Mouse (Mus musculus): Measurements from ENCODE around the gene Fxn. TPM values are rescaled to one million over a fixed set of nuclear protein-coding genes. Genes with fewer than 3 reads are reported as not detected.
A peak's percentile ranks its signal among the peaks of the same experiment; 100 is the strongest.

Gene Fxn
- polyA plus RNA-seq, 1 experiment, result not detected

DNA sequence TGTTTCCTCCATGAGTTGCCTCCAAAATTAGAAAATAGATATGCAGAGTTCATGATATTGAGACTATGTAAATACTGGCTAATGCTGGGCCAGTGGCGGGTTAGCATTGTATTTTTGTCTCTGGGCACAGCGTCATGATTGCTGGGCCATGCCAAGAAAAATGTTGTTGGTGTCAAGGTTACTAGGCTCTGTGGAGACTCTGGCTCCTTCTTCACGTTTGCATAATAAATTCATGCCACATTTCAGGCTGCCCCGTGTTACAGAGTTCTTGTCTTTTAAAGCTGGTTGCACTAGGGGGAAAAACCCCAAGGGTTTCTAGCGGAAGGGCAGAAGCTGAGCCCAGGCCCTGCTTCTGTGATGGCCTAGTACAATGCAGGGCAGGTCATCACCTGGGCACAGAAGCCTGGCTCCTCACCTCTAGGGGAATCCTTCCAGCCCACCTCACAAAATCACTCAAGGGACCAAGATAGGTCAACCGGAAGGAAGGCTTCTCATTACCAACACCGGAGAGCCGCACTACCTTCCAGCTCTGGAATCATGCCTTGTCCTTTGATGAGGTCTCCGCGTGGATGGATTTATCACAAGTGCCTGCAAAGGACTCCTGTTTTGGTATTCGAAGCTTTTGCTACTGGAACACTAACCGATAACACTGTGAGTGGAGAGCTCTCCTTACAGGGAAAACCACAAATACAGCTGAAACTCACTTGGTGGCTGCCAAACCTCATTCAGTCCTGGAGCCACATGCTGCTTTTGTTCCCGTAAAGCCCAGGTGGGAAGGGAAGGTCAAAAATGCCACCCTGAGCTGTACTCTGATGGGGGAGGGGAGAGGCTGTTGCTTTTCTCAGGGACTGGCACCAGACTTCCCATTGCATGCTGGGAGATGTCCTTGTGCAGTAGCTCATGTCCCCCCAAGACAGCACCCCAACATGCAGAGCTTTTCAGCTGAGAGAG lies 27.1 kb upstream of the Fxn start:
- 62% methylated on average over 13 of the region's 13 CpGs for WGBS
- H3K27ac ChIP-seq (ENCODE audit: insufficient read depth, low read depth, low read length), result peak overlapping the region; percentile 35; the same call in 1 of the 2 replicates

DNA sequence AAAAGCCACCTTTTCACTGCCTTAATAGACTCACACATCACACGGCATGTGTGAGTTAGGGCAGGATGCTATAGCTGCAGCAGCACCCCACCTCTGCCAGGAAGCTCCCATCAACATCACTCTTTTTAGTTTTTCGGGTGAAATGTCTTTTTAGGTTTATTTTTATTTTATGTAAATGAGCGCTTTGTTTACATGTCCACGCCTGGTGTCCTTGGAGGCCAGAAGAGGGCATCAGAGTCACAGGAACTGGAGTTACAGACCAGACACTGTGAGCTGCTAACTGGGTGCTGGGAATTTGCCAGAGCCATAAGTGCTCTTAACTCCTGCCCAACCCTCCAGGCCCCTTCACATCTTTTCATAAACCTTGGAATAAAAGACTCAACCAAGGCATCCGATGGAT lies 25.9 kb upstream of the Fxn start:
- H3K27ac ChIP-seq (ENCODE audit: insufficient read depth, low read depth, low read length), result no peak overlapping the region
- TF ChIP-seq POLR2A (IDR thresholded peaks at IDR 0.05; ENCODE audit: insufficient read depth, low read depth, low read length) (no peak), CTCF (IDR thresholded peaks at IDR 0.05; ENCODE audit: insufficient read depth, low read depth, low read length) (no peak)
- WGBS, result 94% methylated on average over 5 of the region's 5 CpGs
- peaks cover 8% of the 10 kb centered on the region for H3K4me1 ChIP-seq (ENCODE audit: control insufficient read depth, insufficient read depth, low read length)
- H3K4me3 ChIP-seq (ENCODE audit: insufficient read depth, low read depth, low read length), result no peak overlapping the region

More for the DNA sequence above, 27.1 kb upstream of the Fxn start:
- TF ChIP-seq POLR2A (IDR thresholded peaks at IDR 0.05; ENCODE audit: insufficient read depth, low read depth, low read length), result no peak
- no peak for TF ChIP-seq CTCF (IDR thresholded peaks at IDR 0.05; ENCODE audit: insufficient read depth, low read depth, low read length)
- Histone ChIP-seq H3K4me3 (ENCODE audit: insufficient read depth, low read depth, low read length) (no peak overlapping the region), H3K4me1 (ENCODE audit: control insufficient read depth, insufficient read depth, low read length) (peaks cover 8% of the 10 kb centered on the region)

DNA sequence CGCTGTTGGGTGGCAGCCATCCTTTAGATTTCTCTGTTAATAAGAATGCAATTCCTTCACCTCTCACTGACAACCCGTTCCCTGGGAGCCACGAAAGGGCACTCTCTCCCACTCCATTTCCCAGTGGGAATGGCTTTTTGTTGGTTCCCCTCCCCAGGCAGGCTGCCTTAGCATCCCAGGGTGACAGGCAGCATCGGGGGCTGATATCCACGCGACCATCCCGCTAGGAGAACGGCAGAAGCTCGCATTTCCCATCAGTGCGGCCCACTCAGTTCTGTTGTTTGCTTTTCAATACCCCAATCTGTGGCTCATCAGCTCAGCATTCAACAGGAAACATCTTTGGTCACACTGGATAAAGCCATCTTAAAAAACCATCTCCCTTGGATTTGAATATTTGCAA lies 21.8 kb upstream of the Fxn start:
- Histone ChIP-seq H3K4me3 (ENCODE audit: insufficient read depth, low read depth, low read length) (no peak overlapping the region), H3K4me1 (ENCODE audit: control insufficient read depth, insufficient read depth, low read length) (no peaks in the 10 kb centered on the region), H3K27ac (ENCODE audit: insufficient read depth, low read depth, low read length) (no peak overlapping the region)
- TF ChIP-seq POLR2A (IDR thresholded peaks at IDR 0.05; ENCODE audit: insufficient read depth, low read depth, low read length) (no peak), CTCF (IDR thresholded peaks at IDR 0.05; ENCODE audit: insufficient read depth, low read depth, low read length) (no peak)
- WGBS, result 73% methylated on average over 10 of the region's 10 CpGs

DNA sequence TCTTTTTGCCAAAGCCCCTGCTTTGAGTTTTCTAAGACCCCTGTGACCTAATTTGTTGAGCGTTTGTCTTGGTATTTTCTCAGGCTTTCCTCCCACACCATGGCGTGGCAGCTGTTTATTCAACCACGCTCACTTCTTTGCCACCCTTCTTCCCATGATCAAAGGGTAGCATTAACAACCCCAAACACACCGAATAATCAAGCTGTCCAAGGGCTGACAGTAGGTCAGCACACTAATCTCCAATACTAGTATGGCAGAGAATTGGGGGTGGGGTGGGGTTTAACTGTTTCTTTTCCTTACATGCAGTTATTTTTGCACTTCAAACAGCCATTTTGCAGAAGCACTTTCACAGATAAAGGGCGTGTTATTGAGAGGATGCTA lies 21.4 kb upstream of the Fxn start:
- TF ChIP-seq CTCF (IDR thresholded peaks at IDR 0.05; ENCODE audit: insufficient read depth, low read depth, low read length) (no peak), POLR2A (IDR thresholded peaks at IDR 0.05; ENCODE audit: insufficient read depth, low read depth, low read length) (no peak)
- WGBS, result 30% methylated on average over 5 of the region's 5 CpGs
- H3K4me3 ChIP-seq (ENCODE audit: insufficient read depth, low read depth, low read length), result no peak overlapping the region
- H3K27ac ChIP-seq (ENCODE audit: insufficient read depth, low read depth, low read length), result no peak overlapping the region
- no peaks in the 10 kb centered on the region for H3K4me1 ChIP-seq (ENCODE audit: control insufficient read depth, insufficient read depth, low read length)

DNA sequence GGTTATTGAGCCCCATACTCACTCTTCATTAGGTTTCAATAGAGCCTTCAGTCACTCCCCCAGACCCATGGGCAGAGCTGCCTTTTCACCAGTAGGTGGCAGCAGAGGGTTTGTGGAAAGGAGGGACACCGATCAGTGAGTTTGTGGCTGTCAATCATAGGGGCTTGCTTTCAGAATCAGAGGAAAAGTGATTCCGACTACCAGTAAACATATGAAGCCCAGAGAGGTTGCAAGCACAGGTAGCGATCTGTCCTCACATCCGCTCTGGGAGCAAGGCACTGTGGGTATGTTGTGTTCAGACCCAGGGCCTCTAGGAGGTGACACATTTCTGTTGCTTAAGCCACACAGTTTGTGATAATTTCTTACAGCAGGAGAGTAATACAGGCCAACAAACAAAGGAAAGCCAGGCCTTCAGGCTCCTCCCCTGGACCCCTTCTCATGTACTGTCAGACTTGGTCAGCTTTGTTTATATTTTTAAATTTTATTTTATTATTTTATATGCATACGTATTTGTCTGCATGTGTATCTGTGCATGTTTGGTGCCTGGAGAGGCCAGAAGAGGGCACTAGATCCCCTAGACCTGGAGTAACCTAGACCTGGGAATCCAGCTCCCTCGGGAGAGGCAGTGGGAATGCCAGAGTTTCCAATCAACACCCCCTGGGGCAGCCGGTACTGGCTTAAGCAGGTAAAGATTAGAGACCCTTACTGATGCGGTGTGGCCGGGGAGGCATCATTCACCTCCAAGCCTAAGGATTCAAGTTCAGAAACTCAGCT lies 20.8 kb upstream of the Fxn start:
- WGBS, result 7% methylated on average over 9 of the region's 9 CpGs
- H3K4me3 ChIP-seq (ENCODE audit: insufficient read depth, low read depth, low read length), result peak overlapping the region; percentile 26; the same call in 1 of the 2 replicates
- H3K4me1 ChIP-seq (ENCODE audit: control insufficient read depth, insufficient read depth, low read length), result no peaks in the 10 kb centered on the region
- TF ChIP-seq CTCF (IDR thresholded peaks at IDR 0.05; ENCODE audit: insufficient read depth, low read depth, low read length) (peak; percentile 41), POLR2A (IDR thresholded peaks at IDR 0.05; ENCODE audit: insufficient read depth, low read depth, low read length) (no peak)
- no peak overlapping the region for H3K27ac ChIP-seq (ENCODE audit: insufficient read depth, low read depth, low read length)

DNA sequence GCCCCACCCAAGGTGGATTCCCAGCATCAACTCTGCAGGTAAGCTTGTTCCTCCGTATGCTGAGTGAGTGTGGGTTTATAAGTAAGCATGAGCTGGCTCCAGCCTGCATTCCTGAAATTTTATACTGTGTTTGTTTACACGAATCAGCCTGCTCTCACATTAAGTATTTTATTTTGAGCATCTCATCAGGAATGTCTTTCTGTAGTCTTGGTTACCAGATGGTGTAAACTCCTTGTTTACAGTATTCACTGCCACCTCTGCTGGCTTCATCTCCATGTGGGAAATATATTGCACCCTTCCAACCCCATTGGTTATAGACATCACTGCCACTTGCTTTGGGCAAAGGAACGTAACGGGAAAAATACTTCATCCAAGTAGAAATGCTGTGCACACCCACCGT lies 13.1 kb upstream of the Fxn start:
- TF ChIP-seq POLR2A (IDR thresholded peaks at IDR 0.05; ENCODE audit: insufficient read depth, low read depth, low read length), result no peak
- Histone ChIP-seq H3K4me1 (ENCODE audit: control insufficient read depth, insufficient read depth, low read length) (0 out of 2 replicates have a peak, but pooled peaks cover 2% of the 10 kb centered on the region), H3K27ac (ENCODE audit: insufficient read depth, low read depth, low read length) (no peak overlapping the region), H3K4me3 (ENCODE audit: insufficient read depth, low read depth, low read length) (no peak overlapping the region)
- WGBS, result 63% methylated on average over 5 of the region's 5 CpGs

DNA sequence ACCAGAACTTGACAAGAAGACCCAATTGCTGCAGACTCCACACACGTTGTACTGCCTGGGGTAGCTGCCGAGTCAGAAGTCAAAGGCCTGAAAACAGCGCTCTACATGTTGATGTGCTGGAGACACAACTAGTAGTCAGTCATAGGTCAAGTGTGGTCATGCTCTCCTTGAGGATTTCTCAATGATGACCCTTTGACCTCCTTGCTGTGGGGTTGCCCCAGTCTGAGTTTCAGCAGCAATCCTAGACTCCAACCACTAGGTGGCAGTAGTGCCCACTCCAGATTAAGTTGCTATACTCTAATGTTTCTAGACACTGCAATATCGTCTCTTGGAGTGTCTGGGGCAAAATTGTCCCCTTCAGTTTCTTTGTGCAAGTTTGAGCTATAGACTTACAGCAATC lies 3.8 kb upstream of the Fxn start:
- no peak overlapping the region for H3K4me3 ChIP-seq (ENCODE audit: insufficient read depth, low read depth, low read length)
- no peak for TF ChIP-seq POLR2A (IDR thresholded peaks at IDR 0.05; ENCODE audit: insufficient read depth, low read depth, low read length)
- TF ChIP-seq CTCF (IDR thresholded peaks at IDR 0.05; ENCODE audit: insufficient read depth, low read depth, low read length), result 0 out of 2 replicates have a peak, but pooled peaks have one; percentile 14
- WGBS, result 62% methylated on average over 4 of the region's 4 CpGs

DNA sequence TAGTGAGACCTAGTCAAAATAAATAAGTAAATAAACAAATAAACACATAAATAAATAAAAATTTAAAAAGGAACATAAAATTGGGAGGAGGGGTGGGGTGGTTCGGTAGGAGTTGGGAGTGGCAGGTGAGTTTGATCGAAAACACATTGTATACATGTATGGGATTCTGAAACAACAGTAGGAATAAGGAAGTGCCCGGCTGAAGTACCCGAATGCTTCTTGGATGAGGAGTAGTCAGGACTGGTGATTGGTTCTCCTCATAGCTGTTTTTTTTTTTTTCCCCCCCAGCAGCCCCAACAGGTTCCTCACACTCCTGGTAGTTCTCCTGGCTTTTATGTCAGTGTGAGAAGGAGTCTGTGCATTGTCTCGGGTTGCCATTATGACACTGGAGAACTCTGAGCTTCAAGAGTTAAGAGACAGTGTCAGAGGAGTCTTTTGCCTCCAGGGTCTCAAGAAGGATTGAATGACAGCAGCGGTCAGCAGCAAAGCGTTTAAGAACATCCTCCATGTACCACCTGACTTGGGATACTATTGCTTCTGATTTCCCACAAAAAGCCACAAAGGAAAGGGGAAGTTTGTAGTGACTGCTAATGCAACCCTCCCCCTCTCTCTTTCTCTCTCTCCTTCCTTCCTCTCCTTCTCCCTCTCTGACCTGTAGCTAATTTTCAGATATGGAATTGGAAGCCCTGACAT lies 1.0 kb upstream of the Fxn start:
- no peak for TF ChIP-seq CTCF (IDR thresholded peaks at IDR 0.05; ENCODE audit: insufficient read depth, low read depth, low read length)
- TF ChIP-seq POLR2A (IDR thresholded peaks at IDR 0.05; ENCODE audit: insufficient read depth, low read depth, low read length), result no peak
- Histone ChIP-seq H3K27ac (ENCODE audit: insufficient read depth, low read depth, low read length) (no peak overlapping the region), H3K4me3 (ENCODE audit: insufficient read depth, low read depth, low read length) (no peak overlapping the region), H3K4me1 (ENCODE audit: control insufficient read depth, insufficient read depth, low read length) (no peaks in the 10 kb centered on the region)
- WGBS, result 70% methylated on average over 7 of the region's 7 CpGs

More for the DNA sequence above, 3.8 kb upstream of the Fxn start:
- H3K27ac ChIP-seq (ENCODE audit: insufficient read depth, low read depth, low read length), result no peak overlapping the region
- H3K4me1 ChIP-seq (ENCODE audit: control insufficient read depth, insufficient read depth, low read length), result 0 out of 2 replicates have a peak, but pooled peaks cover 3% of the 10 kb centered on the region

All from olfactory bulb, adult 2 months (tissue).